In genomic region chr12:108686926-108687325, GRCm38 (mm10) we compare ENCODE assay signal across 11 mouse cellular contexts. TPM values are rescaled to one million over a fixed set of nuclear protein-coding genes. Genes with fewer than 3 reads are reported as not detected.
A peak's percentile ranks its signal among the peaks of the same experiment; 100 is the strongest.
DNase-seq lines count a peak whose midpoint lies in the region; ATAC-seq and TF ChIP-seq lines count a peak whose summit lies in the region.
"Had no signal": no experiment of that assay in that cellular context is flagged by ENCODE, and none has a peak within 500 bp of the region (broad histone marks: within the 10 kb centered on the region; RNA-seq: fewer than 3 reads in every experiment).

No protein-coding gene starts in this region.

- no peak overlapping the region for H3K9ac ChIP-seq in stomach, embryonic 15.5 days

- no peaks in the 10 kb centered on the region for H3K27me3 ChIP-seq in testis, adult 2 months (ENCODE audit: control insufficient read depth, insufficient read depth, low read length)
- H3K27me3 ChIP-seq in stomach, embryonic 15.5 days (replicated peaks) = no peaks in the 10 kb centered on the region

- peak; percentile 92 for DNase-seq in heart, adult 11 months
- no peak for DNase-seq in heart, postnatal 25 days (ENCODE audit: low spot score)
- no peak for DNase-seq in testis, postnatal 10 days (ENCODE audit: low spot score)
- peak; percentile 53 for DNase-seq in kidney, postnatal 14 days
- no peak for DNase-seq in Muller cell, postnatal 12 days (ENCODE audit: inconsistent ontology term)
- DNase-seq in ovary, postnatal 36 days (ENCODE audit: low spot score) = no peak
- DNase-seq: right cerebral cortex, postnatal 4 days had no signal

- no peak overlapping the region for H3K27ac ChIP-seq in testis, adult 2 months (ENCODE audit: control insufficient read depth, insufficient read depth, low read depth, low read length)
- H3K27ac ChIP-seq in stomach, embryonic 15.5 days = peak overlapping the region; percentile 48; the same call in 1 of the 2 replicates

- H3K9me3 ChIP-seq in stomach, embryonic 15.5 days = no peaks in the 10 kb centered on the region

- WGBS in stomach, embryonic 15.5 days = 63% methylated on average over 6 of the region's 6 CpGs

- no peak overlapping the region for H3K4me3 ChIP-seq in testis, adult 2 months (ENCODE audit: control insufficient read depth, low read depth, low read length)
- H3K4me3 ChIP-seq in stomach, embryonic 15.5 days (replicated peaks) = no peak overlapping the region
- H3K4me3 ChIP-seq: myocyte had no signal

- no peak for TF ChIP-seq POLR2A in testis, adult 2 months (IDR thresholded peaks at IDR 0.05; ENCODE audit: control insufficient read depth, low read depth, low read length)

- ATAC-seq in stomach, embryonic 15.5 days (ENCODE audit: insufficient read depth, low FRiP score, low read depth) = peak; percentile 5; the same call in 1 of the 2 replicates

- no peaks in the 10 kb centered on the region for H3K4me1 ChIP-seq in testis, adult 2 months (ENCODE audit: control insufficient read depth, insufficient read depth, low read length)
- peaks cover 36% of the 10 kb centered on the region; the same call in 1 of the 2 replicates for H3K4me1 ChIP-seq in stomach, embryonic 15.5 days

- TF ChIP-seq CTCF in testis, adult 2 months (IDR thresholded peaks at IDR 0.05; ENCODE audit: control insufficient read depth, insufficient read depth, insufficient replicate concordance, low read depth, low read length) = peak; percentile 22; the same call in 1 of the 2 replicates

- intact Hi-C loops in heart, postnatal 25 days (cut with DNase I) = loop anchor here (5.0 kb wide), 1 partner anchor 70 kb away; no protein-coding TSS in a partner anchor

- no peaks in the 10 kb centered on the region for H3K36me3 ChIP-seq in testis, adult 2 months (ENCODE audit: control insufficient read depth, insufficient read depth, low read length)
- H3K36me3 ChIP-seq in stomach, embryonic 15.5 days = peaks cover 33% of the 10 kb centered on the region

- H3K4me2 ChIP-seq in stomach, embryonic 15.5 days = no peak overlapping the region

RNA-seq across cellular contexts. Expression of gene Degs2, which starts 15.2 kb away (rescaled TPM):
- total RNA-seq in heart, postnatal 25 days (2021) = under 1 TPM; 0.56 to 0.62 TPM
- polyA plus RNA-seq in testis, adult 2 months (2012; rRNA removed) = 0.33 and 0.41 TPM in 2 replicates
- 35.2 and 37.4 TPM in 2 replicates for polyA plus RNA-seq in stomach, embryonic 15.5 days (2015; fragmentation: Nextera tagmentation; extraction: Ambion mirVana)
- total RNA-seq: CH12.LX had no signal

Comparison
In these comparisons a context has a peak if more than half of its experiments do, and no peak if none do; other contexts are left out.
1. DNase-seq: peak in heart, adult 11 months (single experiment) and kidney, postnatal 14 days (single experiment); none in heart, postnatal 25 days (single experiment), testis, postnatal 10 days (single experiment), Muller cell, postnatal 12 days (single experiment) and ovary, postnatal 36 days (single experiment).
2. RNA of gene Degs2, which starts 15.2 kb away (polyA plus RNA-seq): 35.2 to 37.4 TPM in stomach, embryonic 15.5 days; 0.33 to 0.41 TPM in testis, adult 2 months; every median in the first group is over 10 times any median in the second.